Mouse (Mus musculus) midbrain, embryonic 15.5 days (tissue): ENCODE results near the gene Anks6. TPM values are rescaled to one million over a fixed set of nuclear protein-coding genes. Genes with fewer than 3 reads are reported as not detected.
"Not testable (repeated sequence)": the region's sequence is repeated elsewhere in the genome, so short reads cannot be mapped to it uniquely, and the experiment has no call there.

Experiments
- ATAC-seq: fragments of 200-750 bp; cut with Nextera tagmentation; replicated peaks from 2 replicates; pipeline ENCODE4 v1.8.0; 2017; ENCODE audit warnings: moderate TSS enrichment
- H3K27ac ChIP-seq: fragments of 300-500 bp; sonication (generic); 2 replicates; pipeline ENCODE4 v1.5.1; 2015; ENCODE audit warnings: mild to moderate bottlenecking, inconsistent platforms
- H3K27me3 ChIP-seq: fragments of 300-500 bp; sonication (generic); replicated peaks from 2 replicates; pipeline ENCODE4 v1.6.1; 2015; ENCODE audit warnings: inconsistent platforms
- H3K36me3 ChIP-seq: fragments of 300-500 bp; sonication (generic); replicated peaks from 2 replicates; pipeline ENCODE4 v1.6.1; 2015; ENCODE audit warnings: inconsistent platforms
- H3K4me1 ChIP-seq: fragments of 300-500 bp; sonication (generic); 2 replicates; pipeline ENCODE4 v1.6.1; 2015; ENCODE audit warnings: inconsistent platforms
- H3K4me2 ChIP-seq: fragments of 300-500 bp; sonication (generic); 2 replicates; pipeline ENCODE4 v1.6.1; 2015; ENCODE audit warnings: inconsistent platforms, mild to moderate bottlenecking, moderate library complexity
- H3K4me3 ChIP-seq: fragments of 300-500 bp; sonication (generic); 2 replicates; pipeline ENCODE4 v1.5.1; 2015; ENCODE audit warnings: mild to moderate bottlenecking, inconsistent platforms
- H3K9ac ChIP-seq: fragments of 300-500 bp; sonication (generic); 2 replicates; pipeline ENCODE4 v1.6.1; 2015; ENCODE audit warnings: mild to moderate bottlenecking, inconsistent platforms
- H3K9me3 ChIP-seq: fragments of 300-500 bp; sonication (generic); 2 replicates; pipeline ENCODE4 v1.6.1; 2016; ENCODE audit warnings: inconsistent platforms
- WGBS: fragments of 180-500 bp; shearing (Covaris S2); methylation state at CpG from one replicate; pipeline ENCODE4 v1.1.7; 2015; ENCODE audit warnings: mixed read lengths; 5-methylcytosine and 5-hydroxymethylcytosine counted together
- polyA plus RNA-seq: library from polyadenylated mRNA; unstranded; fragments of >200 nt; fragmentation: Nextera tagmentation; extraction: Ambion mirVana; gene quantifications from 2 replicates; pipeline ENCODE4 v1.2.1, GENCODE M21; 2015

Gene Anks6
- polyA plus RNA-seq, 1 experiment from 2014 or later, result 5.3 TPM

DNA sequence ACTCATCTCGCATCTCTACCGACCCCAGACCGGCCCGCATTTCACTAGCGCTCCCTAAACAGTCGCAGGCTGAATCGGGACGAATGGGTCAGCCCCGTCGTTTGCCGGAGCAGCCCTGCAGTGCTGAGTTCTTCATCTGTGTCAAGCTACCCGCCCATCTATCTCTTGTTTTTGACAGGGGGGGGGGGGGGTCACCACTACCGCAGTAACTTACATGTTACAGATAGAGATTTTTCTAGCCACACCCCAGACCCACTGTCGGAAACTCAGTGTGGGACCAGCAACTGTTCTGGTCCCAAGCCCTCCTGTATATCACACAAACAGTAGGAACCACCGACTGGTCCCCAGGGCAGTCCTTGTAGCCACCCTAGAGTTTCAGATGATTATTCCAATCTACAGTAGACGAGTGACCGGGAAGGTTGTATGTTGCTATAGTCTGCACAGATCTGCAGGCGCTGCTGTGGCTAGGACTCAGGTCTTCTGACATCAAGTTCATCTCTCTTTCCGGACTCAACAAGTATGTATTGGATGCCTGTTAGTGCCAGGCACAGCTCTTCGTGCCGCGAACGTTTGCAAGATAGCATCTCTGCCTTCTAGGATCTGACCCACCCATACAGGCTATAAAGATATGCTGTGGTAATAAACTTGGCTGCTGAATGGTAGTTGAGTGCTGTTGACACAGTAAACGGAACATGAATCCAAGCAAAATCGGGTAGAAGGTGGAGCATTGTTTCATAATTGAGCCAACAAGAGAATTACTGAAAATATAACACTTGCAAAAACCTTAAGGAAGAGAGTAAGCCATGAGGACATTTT is 491 bp upstream of the Anks6 start:
- H3K9me3 ChIP-seq, result no peaks in the 10 kb centered on the region
- H3K27ac ChIP-seq, result peak overlapping the region; percentile 84
- WGBS, result 38% methylated on average over 25 of the region's 25 CpGs
- peaks cover 12% of the 10 kb centered on the region for H3K4me1 ChIP-seq
- ATAC-seq, result peak; percentile 52; the same call in 1 of the 2 replicates
- H3K36me3 ChIP-seq, result no peaks in the 10 kb centered on the region
- H3K27me3 ChIP-seq, result no peaks in the 10 kb centered on the region
- peak overlapping the region; percentile 70 for H3K4me2 ChIP-seq
- H3K9ac ChIP-seq, result peak overlapping the region; percentile 78
- H3K4me3 ChIP-seq, result peak overlapping the region; percentile 68

DNA sequence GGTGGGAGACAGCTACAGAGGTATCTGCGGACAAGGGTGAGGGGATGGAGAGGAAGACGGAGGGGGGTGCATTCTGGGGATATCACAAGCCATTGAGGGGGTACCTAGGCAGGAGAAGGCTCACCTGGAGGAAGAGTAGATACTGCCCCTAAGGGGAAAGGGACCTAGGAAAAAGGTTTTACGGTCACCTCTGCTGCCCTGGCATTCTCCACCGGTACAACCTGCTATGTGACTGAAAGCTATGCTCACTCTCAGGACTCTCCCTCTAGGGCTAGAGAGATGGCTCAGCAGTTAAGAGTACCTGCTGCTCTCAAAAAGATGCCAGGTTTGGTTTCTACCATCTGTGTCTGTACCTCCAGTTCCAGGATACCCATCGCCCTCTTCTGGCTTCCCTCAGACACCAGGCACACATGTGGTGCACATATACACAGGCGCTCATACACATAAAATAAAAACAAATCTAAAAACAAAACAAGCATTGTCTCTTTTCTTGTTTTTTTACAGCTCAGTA is 1.6 kb downstream of the Anks6 start:
- H3K36me3 ChIP-seq, result no peaks in the 10 kb centered on the region
- no peak for ATAC-seq
- no peak overlapping the region for H3K9ac ChIP-seq
- peak overlapping the region; percentile 70 for H3K4me2 ChIP-seq
- peaks cover 19% of the 10 kb centered on the region for H3K4me1 ChIP-seq
- no peaks in the 10 kb centered on the region for H3K27me3 ChIP-seq
- H3K27ac ChIP-seq, result no peak overlapping the region
- whole genome bisulfite sequencing, result 99% methylated on average over 6 of the region's 6 CpGs
- H3K9me3 ChIP-seq, result no peaks in the 10 kb centered on the region
- H3K4me3 ChIP-seq, result peak overlapping the region; percentile 68; the same call in 1 of the 2 replicates

DNA sequence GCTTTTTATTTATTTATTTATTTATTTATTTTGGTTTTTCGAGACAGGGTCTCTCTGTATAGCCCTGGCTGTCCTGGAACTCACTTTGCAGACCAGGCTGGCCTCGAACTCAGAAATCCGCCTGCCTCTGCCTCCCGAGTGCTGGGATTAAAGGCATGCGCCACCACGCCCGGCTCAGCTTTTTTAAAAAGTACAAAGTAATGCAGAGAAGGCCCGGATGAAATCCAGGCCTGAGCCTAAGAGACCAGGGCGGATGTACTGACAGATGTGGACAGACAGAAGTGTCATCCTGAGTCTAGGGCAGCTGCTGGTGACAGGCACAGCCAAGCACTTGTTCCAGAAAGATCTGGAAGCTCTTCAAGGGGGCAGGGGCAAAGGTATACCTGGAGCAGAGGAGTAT is 2.1 kb downstream of the Anks6 start:
- WGBS, result 92% methylated on average over 9 of the region's 9 CpGs
- peaks cover 23% of the 10 kb centered on the region for H3K4me1 ChIP-seq
- H3K9ac ChIP-seq, ATAC-seq, H3K9me3 ChIP-seq, H3K27me3 ChIP-seq, H3K27ac ChIP-seq, H3K4me2 ChIP-seq, H3K36me3 ChIP-seq, H3K4me3 ChIP-seq: not testable (repeated sequence)

DNA sequence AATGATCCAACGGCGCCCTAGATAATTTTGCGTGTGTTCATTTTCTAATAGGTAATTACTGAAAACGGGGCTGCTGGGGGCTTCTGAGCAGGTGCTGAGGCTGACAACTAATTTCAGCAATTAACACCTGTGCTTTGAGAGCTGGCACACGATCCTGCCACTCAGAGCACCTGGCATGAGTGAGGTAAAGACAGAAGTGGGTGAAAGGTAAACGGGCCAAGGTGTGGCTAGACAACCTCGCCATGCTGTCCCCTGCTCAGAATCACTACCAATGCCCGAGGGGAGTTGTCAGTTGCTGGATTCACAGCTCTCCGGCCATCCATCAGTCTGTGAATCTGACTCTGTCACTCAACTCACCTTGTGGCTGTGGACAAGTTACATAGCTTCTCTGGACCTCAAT is 5.3 kb downstream of the Anks6 start:
- Histone ChIP-seq H3K27ac (no peak overlapping the region), H3K27me3 (no peaks in the 10 kb centered on the region), H3K36me3 (no peaks in the 10 kb centered on the region), H3K9ac (no peak overlapping the region), H3K9me3 (no peaks in the 10 kb centered on the region), H3K4me1 (peaks cover 23% of the 10 kb centered on the region), H3K4me3 (no peak overlapping the region), H3K4me2 (no peak overlapping the region)
- no peak for ATAC-seq
- WGBS, result 83% methylated on average over 9 of the region's 9 CpGs

DNA sequence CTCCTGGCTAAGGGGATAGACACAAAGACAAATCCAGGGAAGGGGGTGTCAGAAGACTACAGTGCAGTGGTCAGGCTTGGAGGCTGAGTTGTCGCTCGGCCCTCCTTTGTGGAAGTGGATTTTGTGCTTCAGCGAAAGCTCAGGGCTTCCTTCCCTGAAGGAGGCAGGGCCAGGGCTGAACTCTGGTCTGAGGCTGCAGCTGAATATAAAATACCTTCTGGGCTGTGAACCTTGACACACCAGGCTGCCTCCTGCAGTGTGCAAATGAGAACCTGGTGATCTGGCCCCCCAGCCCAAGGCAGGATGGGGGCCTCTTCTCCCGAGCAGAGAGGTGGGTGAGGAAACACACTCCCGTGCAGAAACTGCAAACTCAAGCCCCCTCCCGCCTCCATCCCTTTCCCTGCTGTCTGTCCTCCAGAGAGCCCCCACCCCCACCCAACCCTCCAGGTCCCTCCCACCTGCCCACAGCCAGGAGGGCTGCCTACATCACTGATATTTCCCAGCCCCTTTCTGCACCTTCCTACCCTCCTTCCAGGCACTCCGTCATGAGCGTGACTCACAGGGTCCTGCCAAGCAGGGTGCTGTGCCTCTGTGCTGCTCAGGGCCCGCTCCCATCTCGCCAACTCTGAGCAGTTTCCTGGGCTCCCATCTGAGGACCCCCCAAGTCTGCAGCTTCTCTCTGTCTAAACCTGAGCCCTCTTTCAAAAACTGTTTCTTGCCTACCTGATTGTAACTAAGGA is 6.4 kb downstream of the Anks6 start:
- peak; percentile 32; the same call in 1 of the 2 replicates for ATAC-seq
- H3K27ac ChIP-seq, result no peak overlapping the region
- no peaks in the 10 kb centered on the region for H3K27me3 ChIP-seq
- H3K4me3 ChIP-seq, result no peak overlapping the region
- H3K4me2 ChIP-seq, result no peak overlapping the region
- 27% methylated on average over 10 of the region's 10 CpGs for WGBS
- H3K36me3 ChIP-seq, result no peaks in the 10 kb centered on the region
- H3K4me1 ChIP-seq, result peaks cover 15% of the 10 kb centered on the region; the same call in 1 of the 2 replicates
- no peak overlapping the region for H3K9ac ChIP-seq
- H3K9me3 ChIP-seq, result no peaks in the 10 kb centered on the region

DNA sequence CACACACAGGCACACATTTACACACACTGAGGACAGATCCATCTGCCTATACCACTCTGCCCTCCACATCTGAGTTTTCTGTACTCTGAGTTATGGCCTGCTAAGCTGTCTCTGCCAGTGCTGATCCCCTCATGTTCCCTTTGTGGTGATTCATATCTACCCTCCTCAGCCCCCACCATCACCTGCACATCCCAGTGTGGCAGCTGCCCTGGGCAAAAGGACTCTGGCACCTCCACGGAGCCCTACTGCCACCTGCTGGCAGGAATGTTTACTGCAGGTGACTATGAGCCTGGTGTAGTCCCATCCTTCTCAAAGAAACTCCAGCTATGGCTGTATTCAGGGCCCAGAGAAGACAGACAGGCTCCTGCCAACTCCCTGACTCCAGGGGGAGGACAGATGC is 7.1 kb downstream of the Anks6 start:
- H3K27ac ChIP-seq, result no peak overlapping the region
- peaks cover 10% of the 10 kb centered on the region; the same call in 1 of the 2 replicates for H3K4me1 ChIP-seq
- H3K9ac ChIP-seq, result no peak overlapping the region
- no peaks in the 10 kb centered on the region for H3K27me3 ChIP-seq
- H3K4me2 ChIP-seq, result no peak overlapping the region
- peak; percentile 48 for ATAC-seq
- no peaks in the 10 kb centered on the region for H3K9me3 ChIP-seq
- no peak overlapping the region for H3K4me3 ChIP-seq
- WGBS, result 0% methylated on average over 1 of the region's 1 CpGs
- H3K36me3 ChIP-seq, result no peaks in the 10 kb centered on the region

DNA sequence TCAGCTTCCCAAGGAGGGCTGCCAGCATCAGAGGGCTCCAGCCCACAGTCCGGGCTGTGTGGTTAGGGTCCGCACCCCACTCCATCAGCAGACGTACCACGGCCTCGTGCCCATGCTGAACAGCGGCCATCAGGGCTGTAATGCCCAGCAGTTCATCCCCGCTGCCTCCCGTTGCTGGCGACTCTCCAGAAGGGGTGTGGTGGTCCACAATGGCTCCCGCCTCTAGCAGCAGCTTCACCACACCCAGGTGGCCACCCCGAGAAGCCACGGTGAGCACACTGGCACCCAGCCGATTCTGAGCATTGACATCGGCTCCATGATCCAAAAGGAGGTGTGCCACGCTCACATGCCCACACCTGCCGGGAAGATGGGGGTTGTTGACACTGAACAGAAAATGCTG is 8.0 kb downstream of the Anks6 start:
- H3K4me3 ChIP-seq, result no peak overlapping the region
- H3K27ac ChIP-seq, result no peak overlapping the region
- H3K4me1 ChIP-seq, result peaks cover 10% of the 10 kb centered on the region; the same call in 1 of the 2 replicates
- no peak overlapping the region for H3K4me2 ChIP-seq
- WGBS, result 91% methylated on average over 16 of the region's 16 CpGs
- no peak overlapping the region for H3K9ac ChIP-seq
- no peaks in the 10 kb centered on the region for H3K9me3 ChIP-seq
- H3K36me3 ChIP-seq, result no peaks in the 10 kb centered on the region
- no peaks in the 10 kb centered on the region for H3K27me3 ChIP-seq
- no peak for ATAC-seq

DNA sequence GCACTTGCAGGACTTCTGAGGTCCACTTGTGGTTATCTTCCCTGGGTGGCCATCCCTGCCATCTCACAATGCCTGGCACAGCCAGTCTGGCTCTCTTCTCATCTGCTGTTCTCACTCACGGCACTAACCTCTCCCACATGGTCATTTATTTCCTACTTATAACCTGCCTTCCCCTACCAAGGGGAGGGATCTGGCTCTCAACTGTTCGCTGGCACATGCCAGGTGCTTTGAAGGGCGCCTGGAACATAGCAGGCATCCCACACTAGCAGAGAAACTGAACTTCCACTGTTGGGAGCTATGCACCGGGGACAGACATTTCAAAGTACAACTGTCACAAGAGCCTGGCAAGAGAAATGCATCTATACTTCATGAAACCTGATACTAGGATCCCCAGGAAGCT is 9.5 kb downstream of the Anks6 start:
- H3K4me2 ChIP-seq, result no peak overlapping the region
- no peak for ATAC-seq
- no peaks in the 10 kb centered on the region for H3K27me3 ChIP-seq
- no peak overlapping the region for H3K4me3 ChIP-seq
- no peak overlapping the region for H3K9ac ChIP-seq
- peaks cover 10% of the 10 kb centered on the region; the same call in 1 of the 2 replicates for H3K4me1 ChIP-seq
- WGBS, result 83% methylated on average over 4 of the region's 4 CpGs
- no peak overlapping the region for H3K27ac ChIP-seq
- H3K36me3 ChIP-seq, result no peaks in the 10 kb centered on the region
- no peaks in the 10 kb centered on the region for H3K9me3 ChIP-seq

DNA sequence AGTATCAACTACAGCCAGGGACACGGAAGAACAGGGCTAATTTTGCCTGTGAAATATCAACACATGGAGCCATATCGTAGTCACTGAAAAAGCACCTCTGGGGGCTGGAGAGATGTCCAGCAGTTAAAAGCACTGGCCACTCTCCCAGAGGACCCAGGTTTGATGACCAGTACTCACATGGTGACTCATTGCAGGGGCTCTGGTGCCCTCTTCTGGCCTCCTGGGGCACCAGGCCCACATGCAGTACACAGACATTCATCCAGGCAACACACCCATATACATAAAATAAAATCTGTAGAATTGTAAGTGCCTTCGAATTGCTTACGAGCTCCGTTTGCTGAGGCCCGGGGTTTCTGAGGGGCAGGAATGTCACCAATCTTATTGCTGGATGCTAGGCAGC is 10.3 kb downstream of the Anks6 start:
- H3K4me3 ChIP-seq, result no peak overlapping the region
- no peaks in the 10 kb centered on the region for H3K9me3 ChIP-seq
- no peak overlapping the region for H3K9ac ChIP-seq
- 91% methylated on average over 6 of the region's 6 CpGs for WGBS
- H3K27me3 ChIP-seq, result no peaks in the 10 kb centered on the region
- H3K4me2 ChIP-seq, result no peak overlapping the region
- no peak for ATAC-seq
- H3K36me3 ChIP-seq, result no peaks in the 10 kb centered on the region
- H3K4me1 ChIP-seq, result peaks cover 9% of the 10 kb centered on the region; the same call in 1 of the 2 replicates
- no peak overlapping the region for H3K27ac ChIP-seq

DNA sequence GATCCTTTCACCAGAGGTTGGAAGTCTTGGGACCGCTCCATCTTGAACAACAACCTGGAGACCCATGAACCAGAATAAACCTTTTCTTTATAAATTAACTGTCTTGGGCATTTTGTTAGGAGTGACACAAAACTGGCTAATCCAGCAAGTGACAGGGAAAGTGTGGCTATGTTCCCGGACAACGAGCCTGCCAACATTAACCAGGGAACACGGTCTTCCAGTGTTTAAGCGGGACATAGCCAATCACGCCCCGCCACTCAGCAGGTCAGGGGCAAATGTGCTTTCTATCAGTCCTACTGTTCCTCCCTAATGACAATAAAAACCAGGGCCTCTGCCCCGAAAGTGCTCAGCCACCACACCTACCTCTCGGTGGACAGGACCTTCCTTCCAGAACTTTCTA is 13.4 kb downstream of the Anks6 start:
- no peak overlapping the region for H3K4me3 ChIP-seq
- no peaks in the 10 kb centered on the region for H3K9me3 ChIP-seq
- H3K4me1 ChIP-seq, result no peaks in the 10 kb centered on the region
- 93% methylated on average over 9 of the region's 9 CpGs for WGBS
- H3K27me3 ChIP-seq, result no peaks in the 10 kb centered on the region
- no peak overlapping the region for H3K9ac ChIP-seq
- H3K4me2 ChIP-seq, result no peak overlapping the region
- no peak overlapping the region for H3K27ac ChIP-seq
- no peak for ATAC-seq
- no peaks in the 10 kb centered on the region; the same call in 1 of the 2 replicates for H3K36me3 ChIP-seq

DNA sequence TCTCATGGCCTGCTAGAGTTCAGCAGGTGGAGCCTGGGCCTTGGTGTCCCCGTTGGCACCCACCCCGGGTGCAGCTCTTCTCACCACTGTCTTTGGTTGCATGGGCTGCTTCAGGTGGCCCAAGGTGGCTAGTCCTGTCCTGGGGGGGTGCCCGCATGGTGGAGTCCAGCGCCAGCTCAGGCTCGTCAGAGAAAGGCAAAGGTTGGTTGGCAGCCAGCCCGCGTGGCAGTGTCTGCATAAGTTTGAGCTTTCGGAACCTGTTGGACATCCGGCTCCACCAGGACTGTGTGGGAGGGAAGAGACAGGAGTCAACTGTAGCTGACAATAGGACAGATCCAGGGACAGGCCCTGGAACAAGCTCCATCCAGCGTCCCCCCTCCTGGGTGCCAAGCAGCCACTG is 17.6 kb downstream of the Anks6 start:
- Histone ChIP-seq H3K27me3 (no peaks in the 10 kb centered on the region), H3K36me3 (no peaks in the 10 kb centered on the region; the same call in 1 of the 2 replicates), H3K9ac (no peak overlapping the region), H3K4me2 (no peak overlapping the region), H3K4me1 (peaks cover 7% of the 10 kb centered on the region; the same call in 1 of the 2 replicates), H3K27ac (no peak overlapping the region), H3K4me3 (no peak overlapping the region), H3K9me3 (no peaks in the 10 kb centered on the region)
- no peak for ATAC-seq
- WGBS, result 94% methylated on average over 10 of the region's 10 CpGs

DNA sequence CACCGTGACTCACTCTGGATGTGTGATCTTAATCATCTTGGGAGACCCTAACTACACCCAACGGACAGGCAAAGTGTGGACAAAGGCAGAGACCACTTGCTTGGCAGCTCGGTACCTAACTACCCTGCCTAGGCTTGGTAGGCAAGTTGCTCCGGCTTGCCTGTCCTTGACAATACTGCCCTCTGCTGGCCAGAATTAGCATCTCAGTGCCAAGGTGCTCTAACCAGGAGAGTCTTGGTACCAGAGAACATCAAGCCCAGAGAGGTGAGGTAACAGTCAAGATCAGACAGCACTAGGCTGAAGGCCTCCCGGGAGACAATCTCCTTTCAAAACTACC is 19.9 kb downstream of the Anks6 start:
- Histone ChIP-seq H3K9ac (no peak overlapping the region), H3K27me3 (no peaks in the 10 kb centered on the region), H3K27ac (no peak overlapping the region), H3K4me1 (peaks cover 7% of the 10 kb centered on the region; the same call in 1 of the 2 replicates), H3K4me2 (no peak overlapping the region), H3K4me3 (no peak overlapping the region), H3K36me3 (no peaks in the 10 kb centered on the region; the same call in 1 of the 2 replicates), H3K9me3 (no peaks in the 10 kb centered on the region)
- peak; percentile 64 for ATAC-seq
- WGBS, result 16% methylated on average over 5 of the region's 5 CpGs
